Mouse (Mus musculus): ENCODE data around the gene Atxn2.

The Atxn2 gene

GRCm38 (mm10) chr5:121766038-121766773 lies 55.1 kb downstream of the Atxn2 start:
- no peak for DNase-seq

GRCm38 (mm10) chr5:121767564-121767963 lies 56.4 kb downstream of the Atxn2 start:
- DNase-seq = no peak

- DNase-seq = peak; percentile 73
Measured at GRCm38 (mm10) chr5:121769827-121770226, 58.7 kb downstream of the Atxn2 start.

- no peak for DNase-seq
Measured at GRCm38 (mm10) chr5:121771611-121772010, 60.5 kb downstream of the Atxn2 start.

- no peak for DNase-seq
Measured at GRCm38 (mm10) chr5:121778485-121779119, 67.5 kb downstream of the Atxn2 start.

- peak; percentile 11 for DNase-seq
Measured at GRCm38 (mm10) chr5:121780180-121780579, 69.0 kb downstream of the Atxn2 start.

- DNase-seq = no peak
Measured at GRCm38 (mm10) chr5:121782467-121782866, 71.3 kb downstream of the Atxn2 start.

- peak; percentile 64 for DNase-seq
Measured at GRCm38 (mm10) chr5:121783862-121784500, 72.8 kb downstream of the Atxn2 start.

GRCm38 (mm10) chr5:121791026-121791425 lies 79.9 kb downstream of the Atxn2 start:
- no peak for DNase-seq

- peak; percentile 60 for DNase-seq
Measured at GRCm38 (mm10) chr5:121795800-121796199, 84.7 kb downstream of the Atxn2 start.

- no peak for DNase-seq
Measured at GRCm38 (mm10) chr5:121798447-121798846, 87.3 kb downstream of the Atxn2 start.

- no peak for DNase-seq
Measured at GRCm38 (mm10) chr5:121807186-121807585, 96.0 kb downstream of the Atxn2 start.

- DNase-seq = no peak
Measured at GRCm38 (mm10) chr5:121808202-121808601, 97.1 kb downstream of the Atxn2 start.

GRCm38 (mm10) chr5:121809667-121810224 lies 98.6 kb downstream of the Atxn2 start:
- DNase-seq = peak; percentile 50

GRCm38 (mm10) chr5:121810331-121811151 lies 99.4 kb downstream of the Atxn2 start:
- no peak for DNase-seq

GRCm38 (mm10) chr5:121811485-121811931 lies 100.4 kb downstream of the Atxn2 start:
- DNase-seq = no peak

GRCm38 (mm10) chr5:121812526-121813243 lies 101.5 kb downstream of the Atxn2 start:
- no peak for DNase-seq

- DNase-seq = no peak
Measured at GRCm38 (mm10) chr5:121813744-121814143, 102.6 kb downstream of the Atxn2 start.

- DNase-seq = peak; percentile 96
Measured at GRCm38 (mm10) chr5:121815067-121815466, 103.9 kb downstream of the Atxn2 start.

GRCm38 (mm10) chr5:121815867-121816380 lies 104.8 kb downstream of the Atxn2 start:
- no peak for DNase-seq

GRCm38 (mm10) chr5:121816611-121817010 lies 105.5 kb downstream of the Atxn2 start:
- DNase-seq = no peak

- no peak for DNase-seq
Measured at GRCm38 (mm10) chr5:121817551-121817950, 106.4 kb downstream of the Atxn2 start.

All from lung, postnatal 36 days (tissue).